Mouse (Mus musculus): ENCODE measurements around the gene Tymp. TPM values are rescaled to one million over a fixed set of nuclear protein-coding genes. Genes with fewer than 3 reads are reported as not detected.

The Tymp gene
- polyA plus RNA-seq (2012; rRNA removed) = 0.70 and 0.88 TPM in 2 replicates
- 0.40 and 0.56 TPM in 2 replicates for polyA plus RNA-seq (2014; fragmentation: Nextera tagmentation; extraction: Ambion mirVana)

DNA sequence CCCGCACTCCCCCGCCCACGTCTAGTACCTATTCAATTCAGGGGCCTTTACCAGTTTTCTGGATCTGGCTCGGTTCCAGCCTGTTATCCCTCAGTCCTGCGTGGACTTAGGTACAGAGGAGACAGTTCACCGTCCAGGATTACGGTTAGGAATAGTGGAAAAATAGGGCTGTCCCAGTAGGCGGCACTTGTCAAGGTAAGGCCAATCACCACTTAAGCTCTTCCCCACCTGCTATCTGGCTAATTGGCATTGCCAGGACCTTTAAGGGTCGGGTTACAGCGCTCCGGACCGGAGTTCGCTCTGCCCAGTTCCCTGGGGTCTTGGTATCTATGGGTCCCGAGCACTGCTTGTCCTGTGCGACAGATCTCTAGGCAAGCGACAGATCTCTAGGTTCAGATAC lies at the start of gene Tymp:
Tymp (minus strand) TSS at position 83 of the 400 bp plus-strand sequence.
- no peak for DNase-seq (ENCODE audit: low read depth in 3 of 3, low spot score in 3 of 3)
- TF ChIP-seq EP300 (IDR thresholded peaks at IDR 0.05; ENCODE audit: low read depth) = no peak
- no peak for TF ChIP-seq CTCF (IDR thresholded peaks at IDR 0.05; ENCODE audit: low read depth)
- H3K9me3 ChIP-seq (ENCODE audit: control insufficient read depth, low read length) = no peaks in the 10 kb centered on the region
- no peak within 1 kb of the TSS for H3K9ac ChIP-seq (replicated peaks)
- H3K27ac ChIP-seq = no peak within 1 kb of the TSS
- no peak for ATAC-seq (ENCODE audit: insufficient read depth)
- H3K4me1 ChIP-seq (replicated peaks; ENCODE audit: control insufficient read depth in 2 of 2, insufficient read depth in 2 of 2, low read length in 1 of 2) = peaks cover 0 to 4% of the 10 kb centered on the region in 2 experiments; a peak in 1 of 4 replicates
- H3K27me3 ChIP-seq (ENCODE audit: control insufficient read depth, insufficient read depth, low read length) = peaks cover 31% of the 10 kb centered on the region
- H3K4me2 ChIP-seq (ENCODE audit: low read depth) = no peak within 1 kb of the TSS; the same call in 1 of the 2 replicates
- H3K4me3 ChIP-seq (ENCODE audit: insufficient read depth in 1 of 2, low read depth in 2 of 2, low read length in 2 of 2) = no peak within 1 kb of the TSS
- H3K36me3 ChIP-seq (replicated peaks; ENCODE audit: control insufficient read depth, insufficient read depth, low read depth) = peaks cover 6% of the 10 kb centered on the region
- WGBS (ENCODE audit: insufficient replicate concordance) = 41% methylated on average over 16 of the region's 16 CpGs

DNA sequence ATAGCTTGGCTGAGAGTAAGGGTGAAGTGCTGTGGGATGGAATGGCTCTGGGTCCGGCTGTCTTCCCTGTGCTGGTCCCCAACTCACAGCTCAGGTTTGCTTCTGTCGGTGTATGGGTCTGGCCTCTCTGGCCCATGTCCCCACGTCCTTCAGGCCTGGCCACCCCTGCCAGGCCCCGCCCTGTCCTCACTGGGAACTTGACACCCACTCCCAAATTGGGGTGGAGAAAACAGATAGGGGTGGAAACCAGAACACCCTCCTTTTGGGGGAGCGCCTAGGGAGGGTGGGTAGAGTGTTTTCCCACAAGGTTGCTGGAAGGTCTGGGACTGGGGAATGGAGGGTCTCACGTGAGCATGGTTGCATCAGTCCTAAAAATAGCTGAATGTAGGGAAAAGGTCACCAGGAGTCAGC lies 48.9 kb upstream of the Tymp start, which contains the start of gene Cpt1b:
Cpt1b (minus strand) TSS at position 153 of the 411 bp plus-strand sequence.
- 66% methylated on average over 6 of the region's 6 CpGs for WGBS (ENCODE audit: insufficient replicate concordance)
- Histone ChIP-seq H3K4me1 (replicated peaks; ENCODE audit: control insufficient read depth in 2 of 2, insufficient read depth in 2 of 2, low read length in 1 of 2) (peaks cover 3 to 10% of the 10 kb centered on the region in 2 experiments; a peak in 3 of 4 replicates), H3K9ac (replicated peaks) (no peak within 1 kb of the TSS), H3K36me3 (replicated peaks; ENCODE audit: control insufficient read depth, insufficient read depth, low read depth) (no peaks in the 10 kb centered on the region; the same call in 1 of the 2 replicates), H3K9me3 (ENCODE audit: control insufficient read depth, low read length) (no peaks in the 10 kb centered on the region), H3K27me3 (ENCODE audit: control insufficient read depth, insufficient read depth, low read length) (no peaks in the 10 kb centered on the region), H3K4me2 (ENCODE audit: low read depth) (peak within 1 kb of the TSS; percentile 32; the same call in 1 of the 2 replicates), H3K27ac (no peak within 1 kb of the TSS), H3K4me3 (ENCODE audit: insufficient read depth in 1 of 2, low read depth in 2 of 2, low read length in 2 of 2) (peak within 1 kb of the TSS in 1 of 2 experiments; percentile 21; a peak in 1 of 4 replicates)
- ATAC-seq (ENCODE audit: insufficient read depth) (no peak), DNase-seq (ENCODE audit: low read depth in 3 of 3, low spot score in 3 of 3) (no peak)
- TF ChIP-seq CTCF (IDR thresholded peaks at IDR 0.05; ENCODE audit: low read depth) (no peak), EP300 (IDR thresholded peaks at IDR 0.05; ENCODE audit: low read depth) (no peak)

DNA sequence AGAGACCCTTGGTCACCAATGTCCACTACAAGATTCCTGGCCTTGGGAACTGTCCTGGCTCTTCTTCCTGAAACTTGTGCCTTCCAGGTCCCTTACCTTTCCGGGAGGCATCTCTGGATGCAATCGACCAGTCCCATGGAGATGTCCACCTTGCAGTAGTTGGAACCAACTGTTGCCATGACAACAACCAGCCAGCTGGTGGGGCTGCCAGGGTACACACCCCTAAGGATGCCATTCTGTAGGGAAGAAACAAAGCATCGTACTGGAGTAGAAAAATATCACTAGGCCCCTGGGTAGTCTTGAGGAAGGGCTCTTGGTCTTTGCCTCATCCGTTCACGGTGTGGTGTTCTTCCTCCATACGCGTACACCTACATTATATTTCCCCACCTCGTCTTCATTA lies 47.8 kb upstream of the Tymp start:
- ATAC-seq (ENCODE audit: insufficient read depth) (no peak), DNase-seq (ENCODE audit: low read depth in 3 of 3, low spot score in 3 of 3) (no peak)
- H3K27me3 ChIP-seq (ENCODE audit: control insufficient read depth, insufficient read depth, low read length) = no peaks in the 10 kb centered on the region
- H3K9ac ChIP-seq (replicated peaks) = no peak overlapping the region
- no peaks in the 10 kb centered on the region; the same call in 1 of the 2 replicates for H3K36me3 ChIP-seq (replicated peaks; ENCODE audit: control insufficient read depth, insufficient read depth, low read depth)
- no peak overlapping the region for H3K4me3 ChIP-seq (ENCODE audit: insufficient read depth in 1 of 2, low read depth in 2 of 2, low read length in 2 of 2)
- TF ChIP-seq CTCF (IDR thresholded peaks at IDR 0.05; ENCODE audit: low read depth) (no peak), EP300 (IDR thresholded peaks at IDR 0.05; ENCODE audit: low read depth) (no peak)
- H3K4me2 ChIP-seq (ENCODE audit: low read depth) = no peak overlapping the region
- no peaks in the 10 kb centered on the region for H3K9me3 ChIP-seq (ENCODE audit: control insufficient read depth, low read length)
- H3K27ac ChIP-seq = no peak overlapping the region
- WGBS (ENCODE audit: insufficient replicate concordance) = 74% methylated on average over 8 of the region's 8 CpGs
- H3K4me1 ChIP-seq (replicated peaks; ENCODE audit: control insufficient read depth in 2 of 2, insufficient read depth in 2 of 2, low read length in 1 of 2) = peaks cover 3 to 7% of the 10 kb centered on the region in 2 experiments; a peak in 2 of 4 replicates

DNA sequence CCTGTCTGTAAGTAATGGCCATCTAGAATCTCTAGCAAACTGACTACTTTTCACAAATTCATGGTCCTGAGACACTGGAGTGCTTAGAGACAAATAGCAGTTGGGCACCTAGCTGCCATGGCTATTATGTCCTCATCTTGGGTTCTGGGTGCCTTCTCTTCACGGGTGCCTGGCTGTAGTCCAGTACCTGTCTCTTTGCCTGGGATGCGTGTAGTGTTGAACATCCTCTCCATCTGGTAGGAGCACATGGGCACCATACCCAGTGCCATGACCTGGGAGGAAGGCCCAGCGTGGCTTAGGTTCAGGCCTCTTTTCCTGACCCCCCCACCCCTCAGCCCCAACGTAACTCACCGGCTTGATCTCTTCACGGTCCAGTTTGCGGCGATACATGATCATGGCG lies 45.1 kb upstream of the Tymp start:
- H3K4me1 ChIP-seq (replicated peaks; ENCODE audit: control insufficient read depth in 2 of 2, insufficient read depth in 2 of 2, low read length in 1 of 2) = 0 out of 4 replicates have a peak, but pooled peaks cover 0 to 4% of the 10 kb centered on the region in 2 experiments
- TF ChIP-seq EP300 (IDR thresholded peaks at IDR 0.05; ENCODE audit: low read depth) = no peak
- TF ChIP-seq CTCF (IDR thresholded peaks at IDR 0.05; ENCODE audit: low read depth) = no peak
- no peak for ATAC-seq (ENCODE audit: insufficient read depth)
- no peak overlapping the region for H3K27ac ChIP-seq
- no peaks in the 10 kb centered on the region for H3K27me3 ChIP-seq (ENCODE audit: control insufficient read depth, insufficient read depth, low read length)
- WGBS (ENCODE audit: insufficient replicate concordance) = 85% methylated on average over 9 of the region's 9 CpGs
- no peak overlapping the region for H3K4me3 ChIP-seq (ENCODE audit: insufficient read depth in 1 of 2, low read depth in 2 of 2, low read length in 2 of 2)
- H3K4me2 ChIP-seq (ENCODE audit: low read depth) = no peak overlapping the region
- H3K9me3 ChIP-seq (ENCODE audit: control insufficient read depth, low read length) = no peaks in the 10 kb centered on the region
- DNase-seq (ENCODE audit: low read depth in 3 of 3, low spot score in 3 of 3) = no peak
- no peak overlapping the region for H3K9ac ChIP-seq (replicated peaks)
- no peaks in the 10 kb centered on the region; the same call in 1 of the 2 replicates for H3K36me3 ChIP-seq (replicated peaks; ENCODE audit: control insufficient read depth, insufficient read depth, low read depth)

DNA sequence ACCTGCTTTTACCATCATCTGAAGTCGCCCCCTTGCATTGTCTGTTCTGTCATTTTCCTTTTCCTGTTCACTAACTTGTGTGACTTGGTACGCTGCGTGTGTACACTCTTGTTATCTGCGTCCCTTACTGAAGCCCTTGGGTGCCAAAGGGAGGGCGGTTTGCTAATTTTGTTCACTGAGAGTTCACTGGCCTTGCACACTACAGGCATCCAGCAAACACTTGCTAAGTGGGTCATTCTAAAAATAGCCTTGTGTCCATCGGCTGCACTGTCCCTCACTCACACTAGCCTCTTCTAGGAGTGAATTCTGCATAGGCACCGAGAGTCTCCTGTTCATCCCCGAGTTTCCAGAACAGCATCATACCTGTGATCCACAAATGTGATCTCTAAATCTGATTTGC lies 38.4 kb upstream of the Tymp start:
- no peak overlapping the region for H3K9ac ChIP-seq (replicated peaks)

More for the DNA sequence above, 38.4 kb upstream of the Tymp start:
- WGBS (ENCODE audit: insufficient replicate concordance) = 65% methylated on average over 8 of the region's 8 CpGs
- DNase-seq (ENCODE audit: low read depth in 3 of 3, low spot score in 3 of 3) = no peak
- no peaks in the 10 kb centered on the region for H3K9me3 ChIP-seq (ENCODE audit: control insufficient read depth, low read length)
- H3K4me1 ChIP-seq (replicated peaks; ENCODE audit: control insufficient read depth in 2 of 2, insufficient read depth in 2 of 2, low read length in 1 of 2) = no peaks in the 10 kb centered on the region
- no peak overlapping the region for H3K4me2 ChIP-seq (ENCODE audit: low read depth)
- no peaks in the 10 kb centered on the region for H3K36me3 ChIP-seq (replicated peaks; ENCODE audit: control insufficient read depth, insufficient read depth, low read depth)
- H3K27ac ChIP-seq = no peak overlapping the region
- TF ChIP-seq EP300 (IDR thresholded peaks at IDR 0.05; ENCODE audit: low read depth) = no peak
- no peak for TF ChIP-seq CTCF (IDR thresholded peaks at IDR 0.05; ENCODE audit: low read depth)
- H3K27me3 ChIP-seq (ENCODE audit: control insufficient read depth, insufficient read depth, low read length) = no peaks in the 10 kb centered on the region
- no peak overlapping the region for H3K4me3 ChIP-seq (ENCODE audit: insufficient read depth in 1 of 2, low read depth in 2 of 2, low read length in 2 of 2)
- ATAC-seq (ENCODE audit: insufficient read depth) = no peak
